Mouse (Mus musculus) T-helper 17 cell (primary cell): ENCODE measurements around the gene Cbr3.
"Not testable (repeated sequence)": the region's sequence is repeated elsewhere in the genome, so short reads cannot be mapped to it uniquely, and the experiment has no call there.

Experiments used
- in situ Hi-C, 2 experiments: fragments of 300-600 bp; cut with MboI, MseI; formaldehyde crosslinking; loops; 1 replicate in 1 of 2; 2 replicates in 1 of 2; pipeline ENCODE4 v1.15.1; 2025; ENCODE audit warnings: high pct_unique_total_duplicates in 2 of 2

The Cbr3 gene

GRCm38 (mm10) chr16:93682689-93683507, at the start of gene Cbr3:
TSS of gene Cbr3 (plus strand) at chr16:93683215.
- in situ Hi-C loops: loop anchor here (5.0 kb wide), 3 partner anchors 74 to 104 kb away; no protein-coding TSS in a partner anchor

- in situ Hi-C loops: no loop called here
Observed at GRCm38 (mm10) chr16:93644006-93644405, 39.0 kb upstream of the Cbr3 start.

- in situ Hi-C loops: no loop called here
Observed at GRCm38 (mm10) chr16:93648441-93649183, 34.4 kb upstream of the Cbr3 start.

GRCm38 (mm10) chr16:93667976-93668375, 15.0 kb upstream of the Cbr3 start:
- in situ Hi-C loops: loop anchor here in 1 of 2 experiments (25.0 kb wide), 1 partner anchor 1319 kb away; the partner anchor contains the start of gene Kcnj6

GRCm38 (mm10) chr16:93669521-93669920, 13.5 kb upstream of the Cbr3 start:
- in situ Hi-C loops: loop anchor here in 1 of 2 experiments (25.0 kb wide), 1 partner anchor 1318 kb away; the partner anchor contains the start of gene Kcnj6

- in situ Hi-C loops: loop anchor here in 1 of 2 experiments (5.0 to 25.0 kb wide), 2 partner anchors 43 to 1317 kb away; partner anchors contain the start of genes Gm5678 and Kcnj6
Observed at GRCm38 (mm10) chr16:93670466-93670865, 12.5 kb upstream of the Cbr3 start.

- in situ Hi-C loops: loop anchor here in 1 of 2 experiments (5.0 to 25.0 kb wide), 2 partner anchors 44 to 1316 kb away; partner anchors contain the start of genes Gm5678 and Kcnj6
Observed at GRCm38 (mm10) chr16:93671064-93671463, 12.0 kb upstream of the Cbr3 start.

GRCm38 (mm10) chr16:93676376-93676775, 6.6 kb upstream of the Cbr3 start:
- in situ Hi-C loops: no loop called here

GRCm38 (mm10) chr16:93678206-93678605, 4.8 kb upstream of the Cbr3 start:
- in situ Hi-C loops: no loop called here

- in situ Hi-C loops: no loop called here
Observed at GRCm38 (mm10) chr16:93679165-93679564, 3.9 kb upstream of the Cbr3 start.

GRCm38 (mm10) chr16:93682156-93682688, 793 bp upstream of the Cbr3 start:
- in situ Hi-C loops: loop anchor here (5.0 kb wide), 3 partner anchors 75 to 105 kb away; no protein-coding TSS in a partner anchor

GRCm38 (mm10) chr16:93683508-93684236, 657 bp downstream of the Cbr3 start:
- in situ Hi-C loops: loop anchor here (5.0 kb wide), 3 partner anchors 74 to 104 kb away; no protein-coding TSS in a partner anchor

- in situ Hi-C loops: loop anchor here (5.0 kb wide), 3 partner anchors 73 to 103 kb away; no protein-coding TSS in a partner anchor
Observed at GRCm38 (mm10) chr16:93684441-93684840, 1.4 kb downstream of the Cbr3 start.

- in situ Hi-C loops: not testable (repeated sequence)
Observed at GRCm38 (mm10) chr16:93685783-93686182, 2.8 kb downstream of the Cbr3 start.

- in situ Hi-C loops: no loop called here
Observed at GRCm38 (mm10) chr16:93686421-93686820, 3.4 kb downstream of the Cbr3 start.

- in situ Hi-C loops: no loop called here
Observed at GRCm38 (mm10) chr16:93686945-93687344, 3.9 kb downstream of the Cbr3 start.

- in situ Hi-C loops: no loop called here
Observed at GRCm38 (mm10) chr16:93691206-93691841, 8.3 kb downstream of the Cbr3 start.

GRCm38 (mm10) chr16:93692744-93693143, 9.7 kb downstream of the Cbr3 start:
- in situ Hi-C loops: no loop called here

GRCm38 (mm10) chr16:93707116-93707515, 24.1 kb downstream of the Cbr3 start:
- in situ Hi-C loops: no loop called here

GRCm38 (mm10) chr16:93709217-93709616, 26.2 kb downstream of the Cbr3 start:
- in situ Hi-C loops: no loop called here
